Mouse (Mus musculus): Measurements from ENCODE around the gene Aplp2.

DNA sequence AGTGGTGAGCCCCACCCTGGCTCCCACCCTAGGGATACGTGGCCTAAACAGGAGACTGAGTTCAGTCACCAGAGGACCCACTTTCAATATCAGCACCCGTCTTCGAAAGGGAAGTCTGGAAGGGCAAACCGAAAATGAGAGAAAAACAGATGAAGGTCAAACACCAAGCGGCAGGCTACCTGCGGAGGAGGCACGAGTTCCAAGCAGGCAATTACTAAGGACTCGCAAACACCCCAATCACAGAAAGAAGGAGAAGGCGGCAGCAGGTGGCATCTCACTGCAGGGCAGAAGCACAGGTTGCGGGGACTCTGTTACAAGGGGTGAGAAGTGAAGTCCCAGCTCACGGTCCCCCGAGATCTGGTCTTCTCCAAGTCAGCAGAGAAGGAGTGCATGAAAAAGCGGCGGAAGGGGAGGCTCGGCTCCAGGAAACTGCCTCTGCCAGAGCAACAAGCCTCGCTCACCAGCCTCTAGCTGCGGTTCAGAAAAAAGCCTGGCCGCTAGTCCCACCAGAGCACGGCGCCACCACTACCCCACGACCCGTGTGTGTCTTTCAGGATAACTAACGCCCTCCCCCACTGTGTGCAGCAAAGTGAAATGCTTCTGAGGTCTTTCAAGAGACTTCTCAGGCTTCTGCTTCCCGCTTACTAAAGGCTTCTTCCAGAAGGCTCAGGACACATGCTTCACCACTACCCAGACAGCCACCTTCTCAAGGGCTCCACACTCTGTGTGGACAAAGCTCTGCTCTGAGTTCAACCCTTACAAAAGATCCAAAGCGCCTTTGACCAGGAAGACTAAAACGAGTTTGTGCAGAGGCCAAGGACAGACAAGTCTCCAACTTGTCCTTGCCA, 81.0 kb downstream of the Aplp2 start:
- TF ChIP-seq CTCF (IDR thresholded peaks at IDR 0.05; ENCODE audit: extremely low read depth, insufficient read depth, low read length) (no peak), POLR2A (IDR thresholded peaks at IDR 0.05; ENCODE audit: extremely low read depth, insufficient read depth, low read length) (no peak)
